Mouse (Mus musculus): ENCODE data around the gene D5Ertd579e. TPM values are rescaled to one million over a fixed set of nuclear protein-coding genes. Genes with fewer than 3 reads are reported as not detected.

Gene D5Ertd579e
- total and polyA plus RNA-seq, 3 experiments = 13.7 to 29.4 (median 22.9) TPM

DNA sequence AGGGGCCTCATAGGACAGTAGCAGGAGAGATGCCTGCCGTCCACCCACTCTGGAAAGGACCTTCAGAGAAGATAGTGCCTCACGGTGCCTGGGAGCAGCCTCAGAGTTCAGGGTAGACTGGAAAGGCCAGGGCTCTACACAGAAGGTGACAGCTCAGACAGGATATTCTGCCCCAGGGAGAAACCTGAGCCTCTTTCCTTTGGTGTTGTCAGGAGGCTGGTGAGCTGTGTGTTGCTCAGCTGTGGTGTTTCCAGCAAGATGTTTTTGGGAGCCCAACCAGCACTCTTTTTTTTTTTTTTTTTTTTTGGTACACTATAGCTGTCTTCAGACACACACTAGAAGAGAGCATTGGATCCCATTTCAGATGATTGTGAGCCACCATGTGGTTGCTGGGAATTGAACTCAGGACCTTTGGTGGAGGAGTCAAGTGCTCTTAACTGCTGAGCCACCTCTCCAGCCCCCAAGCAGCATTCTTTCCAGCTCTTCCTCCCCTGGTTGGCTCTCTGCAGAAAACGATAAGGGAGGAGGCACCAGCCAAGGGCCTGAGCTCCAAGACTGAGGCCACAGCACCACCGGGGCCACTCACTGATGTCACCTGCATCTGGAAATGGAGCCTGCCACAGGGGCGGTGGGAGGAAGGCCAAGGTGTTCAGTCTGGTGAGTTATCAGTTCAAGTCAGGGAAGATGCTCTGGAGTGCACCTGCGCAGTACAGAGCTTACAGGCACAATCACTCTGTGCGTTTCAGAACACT, 36.3 kb upstream of the D5Ertd579e start:
- Histone ChIP-seq H3K79me2 (replicated peaks; ENCODE audit: control insufficient read depth, extremely low read depth, insufficient read depth, poor library complexity, severe bottlenecking) (no peaks in the 10 kb centered on the region), H3K4me2 (ENCODE audit: insufficient read depth, low read depth, poor library complexity, severe bottlenecking) (no peak overlapping the region), H3K9ac (ENCODE audit: insufficient read depth, low read depth) (no peak overlapping the region), H3K4me1 (ENCODE audit: control insufficient read depth in 1 of 2, insufficient read depth in 2 of 2) (peaks cover 7 to 17% of the 10 kb centered on the region in 2 experiments; a peak in 3 of 4 replicates), H3K9me3 (replicated peaks; ENCODE audit: low read length) (no peaks in the 10 kb centered on the region), H3K27ac (ENCODE audit: insufficient read depth, low read depth) (no peak overlapping the region), H3K36me3 (replicated peaks in 1 of 2; ENCODE audit: control insufficient read depth in 1 of 2, insufficient read depth in 1 of 2, low read length in 1 of 2) (no peaks in the 10 kb centered on the region), H3K27me3 (replicated peaks) (peaks cover 4% of the 10 kb centered on the region), H3K4me3 (replicated peaks in 1 of 3; ENCODE audit: low read depth in 2 of 3, low read length in 2 of 3, poor library complexity in 1 of 3) (no peak overlapping the region)
- TF ChIP-seq BHLHE40 (IDR thresholded peaks at IDR 0.05; ENCODE audit: low read depth, low read length) = no peak
- no peak for TF ChIP-seq RCOR1 (conservative IDR thresholded peaks at IDR 0.05; ENCODE audit: low read depth, low read length)
- no peak for TF ChIP-seq HCFC1 (IDR thresholded peaks at IDR 0.05; ENCODE audit: low read depth, low read length)
- TF ChIP-seq CHD1 (IDR thresholded peaks at IDR 0.05; ENCODE audit: low read depth, low read length) = no peak
- no peak for TF ChIP-seq GABPA (IDR thresholded peaks at IDR 0.05; ENCODE audit: insufficient replicate concordance, low read depth, low read length)
- TF ChIP-seq POLR2A (IDR thresholded peaks at IDR 0.05; ENCODE audit: low read depth, low read length) = no peak
- no peak for TF ChIP-seq NELFE (IDR thresholded peaks at IDR 0.05; ENCODE audit: low read depth, low read length)
- TF ChIP-seq TCF12 (IDR thresholded peaks at IDR 0.05; ENCODE audit: low read depth, low read length) = no peak
- no peak for TF ChIP-seq MXI1 (IDR thresholded peaks at IDR 0.05; ENCODE audit: low read depth, low read length)
- no peak for TF ChIP-seq ETS1 (conservative IDR thresholded peaks at IDR 0.05; ENCODE audit: low read depth, low read length)
- dilution Hi-C loops (cut with MboI; ENCODE audit: extremely low pct_ligation_motif_present, extremely low pct_unique_long_range_greater_than_20kb, low sequenced_read_pairs) = no loop called here
- no peak for DNase-seq (ENCODE audit: extremely low read depth)
- in situ Hi-C loops (cut with MboI; ENCODE audit: low pct_ligation_motif_present, low pct_unique_long_range_greater_than_20kb, low sequenced_read_pairs) = no loop called here

- in situ Hi-C loops (cut with MboI; ENCODE audit: low pct_ligation_motif_present, low pct_unique_long_range_greater_than_20kb, low sequenced_read_pairs) (no loop called here), dilution Hi-C loops (cut with MboI; ENCODE audit: extremely low pct_ligation_motif_present, extremely low pct_unique_long_range_greater_than_20kb, low sequenced_read_pairs) (no loop called here)
- H3K27ac ChIP-seq (ENCODE audit: insufficient read depth, low read depth) = no peak overlapping the region
- no peak overlapping the region for H3K4me3 ChIP-seq (replicated peaks in 1 of 3; ENCODE audit: low read depth in 2 of 3, low read length in 2 of 3, poor library complexity in 1 of 3)
- no peak overlapping the region for H3K9ac ChIP-seq (ENCODE audit: insufficient read depth, low read depth)
- no peak overlapping the region for H3K4me2 ChIP-seq (ENCODE audit: insufficient read depth, low read depth, poor library complexity, severe bottlenecking)
- TF ChIP-seq RCOR1 (conservative IDR thresholded peaks at IDR 0.05; ENCODE audit: low read depth, low read length) (no peak), JUND (conservative IDR thresholded peaks at IDR 0.05; ENCODE audit: low read depth, low read length) (no peak), RAD21 (IDR thresholded peaks at IDR 0.05; ENCODE audit: low read depth, low read length) (no peak), HCFC1 (IDR thresholded peaks at IDR 0.05; ENCODE audit: low read depth, low read length) (no peak), TCF12 (IDR thresholded peaks at IDR 0.05; ENCODE audit: low read depth, low read length) (no peak), CTCF (conservative IDR thresholded peaks at IDR 0.05 in 1 of 2, IDR thresholded peaks at IDR 0.05 in 1 of 2; ENCODE audit: low read depth in 2 of 2, low read length in 2 of 2) (no peak), CHD1 (IDR thresholded peaks at IDR 0.05; ENCODE audit: low read depth, low read length) (no peak)
- H3K4me1 ChIP-seq (ENCODE audit: control insufficient read depth in 1 of 2, insufficient read depth in 2 of 2) = peaks cover 10 to 29% of the 10 kb centered on the region in 2 experiments; a peak in 3 of 4 replicates
- H3K79me2 ChIP-seq (replicated peaks; ENCODE audit: control insufficient read depth, extremely low read depth, insufficient read depth, poor library complexity, severe bottlenecking) = no peaks in the 10 kb centered on the region
- H3K36me3 ChIP-seq (replicated peaks in 1 of 2; ENCODE audit: control insufficient read depth in 1 of 2, insufficient read depth in 1 of 2, low read length in 1 of 2) = no peaks in the 10 kb centered on the region
- H3K9me3 ChIP-seq (replicated peaks; ENCODE audit: low read length) = no peaks in the 10 kb centered on the region
- DNase-seq (ENCODE audit: extremely low read depth) = no peak
- H3K27me3 ChIP-seq (replicated peaks) = peaks cover 3% of the 10 kb centered on the region
Observed at GRCm38 (mm10) chr5:36730689-36731088, 34.9 kb upstream of the D5Ertd579e start.

All from CH12.LX (cell line).